Mouse (Mus musculus) ES-Bruce4 (cell line): ENCODE results near the gene Ttll11. TPM values are rescaled to one million over a fixed set of nuclear protein-coding genes. Genes with fewer than 3 reads are reported as not detected.

ENCODE experiments used
- H3K27ac ChIP-seq: 2 replicates; pipeline ENCODE4 v1.5.1; 2012; ENCODE audit warnings: low read length, inconsistent platforms; ENCODE audit not compliant: insufficient read depth
- H3K27me3 ChIP-seq: 2 replicates; pipeline ENCODE4 v1.6.1; 2012; ENCODE audit warnings: mild to moderate bottlenecking, low read length, inconsistent platforms; ENCODE audit not compliant: control insufficient read depth, poor library complexity, insufficient read depth, severe bottlenecking
- H3K36me3 ChIP-seq: 2 replicates; pipeline ENCODE4 v1.6.1; 2012; ENCODE audit warnings: inconsistent platforms, mild to moderate bottlenecking, low read length, moderate library complexity; ENCODE audit not compliant: control insufficient read depth, poor library complexity, insufficient read depth, severe bottlenecking
- H3K4me1 ChIP-seq: one replicate; pipeline ENCODE4 v1.8.1; 2011; ENCODE audit warnings: low read length; ENCODE audit not compliant: control insufficient read depth, insufficient read depth
- H3K4me3 ChIP-seq: 2 replicates; pipeline ENCODE4 v1.5.1; 2011; ENCODE audit warnings: low read depth, mild to moderate bottlenecking, low read length
- H3K9ac ChIP-seq: 2 replicates; pipeline ENCODE4 v1.6.1; 2012; ENCODE audit warnings: low read depth, mild to moderate bottlenecking, inconsistent platforms; ENCODE audit not compliant: poor library complexity, severe bottlenecking
- H3K9me3 ChIP-seq: replicated peaks from 2 replicates; pipeline ENCODE4 v1.6.1; 2012; ENCODE audit warnings: mild to moderate bottlenecking, low read length, inconsistent platforms; ENCODE audit not compliant: control insufficient read depth, poor library complexity, insufficient read depth, severe bottlenecking
- CTCF ChIP-seq: IDR thresholded peaks from one replicate; pipeline ENCODE4 v1.8.1; 2011; ENCODE audit warnings: low read depth, low read length
- EP300 ChIP-seq: IDR thresholded peaks from 2 replicates; pipeline ENCODE4 v1.6.1; 2011; ENCODE audit warnings: low read depth, low read length; ENCODE audit not compliant: insufficient read depth
- POLR2A ChIP-seq: IDR thresholded peaks from one replicate; pipeline ENCODE4 v1.8.1; 2011; ENCODE audit warnings: low read length; ENCODE audit not compliant: insufficient read depth
- polyA plus RNA-seq: library from polyadenylated mRNA; stranded (reverse); fragments of >200 nt; gene quantifications from 2 replicates; pipeline ENCODE4 v1.2.4, GENCODE M21; 2011; ENCODE audit warnings: low read depth; ENCODE audit not compliant: missing spikeins, insufficient read depth, insufficient read length

Ttll11 gene
- polyA plus RNA-seq, 1 experiment, result not detected

- no peak overlapping the region for H3K4me3 ChIP-seq
- no peaks in the 10 kb centered on the region for H3K36me3 ChIP-seq
- no peaks in the 10 kb centered on the region for H3K27me3 ChIP-seq
- no peaks in the 10 kb centered on the region for H3K9me3 ChIP-seq
- H3K9ac ChIP-seq, result no peak overlapping the region
- H3K4me1 ChIP-seq, result no peaks in the 10 kb centered on the region
- TF ChIP-seq EP300 (no peak), POLR2A (no peak), CTCF (no peak)
- H3K27ac ChIP-seq, result no peak overlapping the region
Measured at GRCm38 (mm10) chr2:35894512-35894911, 85.2 kb downstream of the Ttll11 start.

GRCm38 (mm10) chr2:35890635-35891034, 89.1 kb downstream of the Ttll11 start:
- Histone ChIP-seq H3K27ac (no peak overlapping the region), H3K4me1 (no peaks in the 10 kb centered on the region), H3K9ac (no peak overlapping the region), H3K36me3 (no peaks in the 10 kb centered on the region), H3K4me3 (no peak overlapping the region), H3K9me3 (no peaks in the 10 kb centered on the region), H3K27me3 (no peaks in the 10 kb centered on the region)
- no peak for TF ChIP-seq POLR2A
- no peak for TF ChIP-seq CTCF
- no peak for TF ChIP-seq EP300

- H3K36me3 ChIP-seq, result no peaks in the 10 kb centered on the region
- TF ChIP-seq POLR2A, result no peak
- no peak for TF ChIP-seq EP300
- no peak for TF ChIP-seq CTCF
- no peaks in the 10 kb centered on the region for H3K9me3 ChIP-seq
- no peaks in the 10 kb centered on the region for H3K27me3 ChIP-seq
- H3K4me3 ChIP-seq, result no peak overlapping the region
- H3K4me1 ChIP-seq, result no peaks in the 10 kb centered on the region
- no peak overlapping the region for H3K9ac ChIP-seq
- no peak overlapping the region for H3K27ac ChIP-seq
Measured at GRCm38 (mm10) chr2:35889776-35890175, 89.9 kb downstream of the Ttll11 start.

- Histone ChIP-seq H3K9me3 (no peaks in the 10 kb centered on the region), H3K9ac (no peak overlapping the region), H3K36me3 (no peaks in the 10 kb centered on the region), H3K4me1 (no peaks in the 10 kb centered on the region), H3K27me3 (no peaks in the 10 kb centered on the region), H3K27ac (no peak overlapping the region), H3K4me3 (no peak overlapping the region)
- TF ChIP-seq POLR2A, result no peak
- no peak for TF ChIP-seq CTCF
- no peak for TF ChIP-seq EP300
Measured at GRCm38 (mm10) chr2:35884296-35884695, 95.4 kb downstream of the Ttll11 start.

GRCm38 (mm10) chr2:35882336-35882987, 97.3 kb downstream of the Ttll11 start:
- Histone ChIP-seq H3K9me3 (no peaks in the 10 kb centered on the region), H3K36me3 (no peaks in the 10 kb centered on the region), H3K4me3 (no peak overlapping the region), H3K27me3 (no peaks in the 10 kb centered on the region), H3K27ac (no peak overlapping the region), H3K9ac (no peak overlapping the region), H3K4me1 (no peaks in the 10 kb centered on the region)
- no peak for TF ChIP-seq POLR2A
- TF ChIP-seq EP300, result no peak
- TF ChIP-seq CTCF, result no peak

- no peaks in the 10 kb centered on the region for H3K4me1 ChIP-seq
- no peak overlapping the region for H3K4me3 ChIP-seq
- H3K36me3 ChIP-seq, result no peaks in the 10 kb centered on the region
- TF ChIP-seq POLR2A (no peak), CTCF (no peak), EP300 (no peak)
- no peak overlapping the region for H3K9ac ChIP-seq
- no peak overlapping the region for H3K27ac ChIP-seq
- no peaks in the 10 kb centered on the region for H3K27me3 ChIP-seq
- no peaks in the 10 kb centered on the region for H3K9me3 ChIP-seq
Measured at GRCm38 (mm10) chr2:35881896-35882295, 97.8 kb downstream of the Ttll11 start.
